Mouse (Mus musculus) Patski (cell line): ENCODE data around the gene Cdh4. TPM values are rescaled to one million over a fixed set of nuclear protein-coding genes. Genes with fewer than 3 reads are reported as not detected.

ENCODE experiments used
- ATAC-seq: fragments of 100-300 bp; one replicate; pipeline ENCODE4 v1.8.0; 2021
- CTCF ChIA-PET: fragments of 350-600 bp; sonication (Branson Sonifier 250); formaldehyde crosslinking; loops from one replicate; lab custom pipeline; 2022; ENCODE audit warnings: inconsistent platforms; lab: Charles Lee
- POLR2A ChIA-PET: fragments of 350-600 bp; sonication (Branson Sonifier 250); formaldehyde crosslinking; loops from one replicate; lab custom pipeline; 2022; ENCODE audit warnings: antibody characterized with exemption, inconsistent platforms; lab: Charles Lee
- DNase-seq: peaks from one replicate; pipeline ENCODE4 v3.0.0-alpha.2; 2011; ENCODE audit warnings: low read depth, low spot score
- H3K27me3 ChIP-seq: fragments of 371-371 bp; one replicate; pipeline ENCODE4 v1.5.1; 2021
- CTCF ChIP-seq: fragments of 100-300 bp; IDR thresholded peaks from one replicate; pipeline ENCODE4 v1.5.1; 2021
- in situ Hi-C: fragments of 300-500 bp; cut with MboI; formaldehyde crosslinking; loops from 3 replicates; pipeline ENCODE4 v1.11.1; 2018; ENCODE audit warnings: low pct_unique_long_range_greater_than_20kb, mixed read lengths
- polyA plus RNA-seq: library from polyadenylated mRNA; unstranded; gene quantifications from one replicate; pipeline ENCODE4 v1.2.3, GENCODE M21; 2021

Cdh4 gene
- polyA plus RNA-seq, 1 experiment from 2014 or later, result not detected

DNA sequence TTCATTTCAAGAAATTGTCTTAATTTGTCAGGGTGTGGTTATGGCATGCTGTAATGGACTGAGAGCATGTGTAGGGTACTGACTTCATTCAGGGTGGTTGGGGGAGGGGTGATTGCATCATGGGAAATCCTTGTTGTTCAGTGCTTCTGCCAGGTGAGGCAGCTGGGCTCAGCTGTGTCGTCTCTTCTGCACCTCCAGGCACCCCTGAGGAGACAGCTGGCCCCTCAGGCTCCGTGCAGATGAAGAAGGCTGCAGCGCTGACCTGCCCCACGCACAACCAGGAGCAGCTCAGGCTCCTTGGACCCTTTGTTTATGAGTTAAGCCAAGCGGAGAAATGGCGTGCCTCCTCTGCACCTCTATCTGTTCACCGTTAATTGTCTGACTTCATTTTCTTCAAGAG lies 77.7 kb downstream of the Cdh4 start:
- H3K27me3 ChIP-seq, result no peaks in the 10 kb centered on the region
- no peak for TF ChIP-seq CTCF
- DNase-seq, result no peak
- in situ Hi-C loops, result no loop called here
- no peak for ATAC-seq
- CTCF ChIA-PET, result no interaction called here
- POLR2A ChIA-PET, result no interaction called here

DNA sequence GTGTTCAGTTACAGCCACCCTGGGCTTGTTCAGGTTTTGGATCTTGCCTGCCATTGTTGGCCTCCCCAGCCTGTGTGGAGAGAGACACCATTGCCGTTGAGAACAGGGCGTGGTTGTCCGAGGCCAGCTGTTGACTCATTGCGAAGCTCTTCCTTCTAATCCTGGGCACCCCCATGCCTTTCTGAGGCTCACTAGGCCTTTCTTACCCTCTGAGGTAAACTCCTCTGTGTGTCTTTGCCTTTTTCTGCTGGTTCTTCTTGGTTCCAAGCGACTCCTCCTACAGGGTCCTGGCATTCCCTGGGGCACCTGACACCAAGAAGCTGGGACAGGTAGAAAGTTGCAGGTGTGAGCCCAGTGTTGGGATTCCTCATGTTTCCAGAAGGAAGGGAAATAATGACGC lies 78.7 kb downstream of the Cdh4 start:
- DNase-seq (no peak), ATAC-seq (no peak)
- no peaks in the 10 kb centered on the region for H3K27me3 ChIP-seq
- TF ChIP-seq CTCF, result no peak
- POLR2A ChIA-PET, result no interaction called here
- CTCF ChIA-PET, result no interaction called here
- in situ Hi-C loops, result no loop called here

DNA sequence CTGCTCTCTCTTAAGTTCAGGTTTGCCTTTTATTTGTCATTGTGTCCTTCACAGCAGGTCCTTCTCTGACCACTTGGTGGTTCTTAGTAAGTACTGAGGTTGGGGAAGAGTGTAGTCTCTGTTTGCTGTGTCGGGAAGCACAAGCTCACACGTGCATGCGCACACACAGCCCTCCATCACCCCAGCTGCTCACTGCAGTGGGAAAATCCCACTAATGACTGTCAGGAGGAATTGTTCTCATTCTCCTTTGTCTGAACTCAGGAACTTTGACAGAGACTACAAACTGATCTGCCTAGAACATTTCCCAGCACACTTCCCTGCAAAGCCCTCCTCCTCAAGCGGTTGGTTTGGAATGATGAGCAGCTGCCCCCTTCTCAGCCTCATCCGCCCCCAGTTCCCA lies 79.2 kb downstream of the Cdh4 start:
- DNase-seq (no peak), ATAC-seq (no peak)
- POLR2A ChIA-PET, result no interaction called here
- H3K27me3 ChIP-seq, result no peaks in the 10 kb centered on the region
- CTCF ChIA-PET, result no interaction called here
- TF ChIP-seq CTCF, result no peak
- in situ Hi-C loops, result no loop called here

DNA sequence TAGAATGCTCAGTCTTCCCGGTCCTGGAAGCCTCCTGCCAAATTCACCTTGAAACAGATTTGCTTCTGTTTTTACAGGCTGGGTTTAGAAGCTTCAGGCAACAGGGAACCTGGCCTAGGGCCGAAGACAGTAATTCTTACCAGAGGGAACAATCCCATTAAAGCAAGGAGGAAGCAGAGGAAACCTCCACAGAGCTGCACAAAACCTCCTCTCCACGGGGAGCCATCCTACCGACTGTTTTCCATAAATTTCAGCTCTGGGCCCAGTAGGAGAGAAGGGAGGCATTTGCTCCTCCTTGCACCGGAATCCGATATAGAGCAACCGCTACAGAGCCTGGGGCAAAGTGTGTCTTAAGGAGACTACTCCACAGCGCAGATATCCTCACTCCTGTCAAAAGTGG lies 79.9 kb downstream of the Cdh4 start:
- TF ChIP-seq CTCF, result no peak
- DNase-seq, result no peak
- POLR2A ChIA-PET, result no interaction called here
- no peak for ATAC-seq
- CTCF ChIA-PET, result no interaction called here
- no peaks in the 10 kb centered on the region for H3K27me3 ChIP-seq
- in situ Hi-C loops, result no loop called here

DNA sequence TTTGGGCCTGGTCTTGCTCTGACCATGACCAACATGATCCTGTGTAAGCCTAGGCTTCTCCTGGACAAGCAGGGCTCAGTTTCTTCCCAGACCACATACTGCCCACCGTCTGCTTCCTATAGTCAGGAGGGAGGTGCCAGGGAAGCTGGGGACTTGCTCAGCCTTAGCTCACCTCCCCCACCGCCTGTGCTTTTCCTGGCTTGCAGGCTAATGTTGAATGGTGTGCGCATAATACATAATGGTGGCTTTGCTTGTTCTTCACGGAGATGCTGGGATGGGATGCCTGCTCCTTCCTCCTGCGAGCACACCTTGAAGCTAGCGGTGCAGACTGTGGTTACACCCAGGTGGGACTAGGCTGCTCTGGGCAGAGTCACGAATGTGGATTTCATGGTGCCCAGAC lies 84.7 kb downstream of the Cdh4 start:
- ChIA-PET POLR2A (no interaction called here), CTCF (no interaction called here)
- no peak for TF ChIP-seq CTCF
- H3K27me3 ChIP-seq, result no peaks in the 10 kb centered on the region
- in situ Hi-C loops, result no loop called here
- no peak for ATAC-seq
- DNase-seq, result no peak

DNA sequence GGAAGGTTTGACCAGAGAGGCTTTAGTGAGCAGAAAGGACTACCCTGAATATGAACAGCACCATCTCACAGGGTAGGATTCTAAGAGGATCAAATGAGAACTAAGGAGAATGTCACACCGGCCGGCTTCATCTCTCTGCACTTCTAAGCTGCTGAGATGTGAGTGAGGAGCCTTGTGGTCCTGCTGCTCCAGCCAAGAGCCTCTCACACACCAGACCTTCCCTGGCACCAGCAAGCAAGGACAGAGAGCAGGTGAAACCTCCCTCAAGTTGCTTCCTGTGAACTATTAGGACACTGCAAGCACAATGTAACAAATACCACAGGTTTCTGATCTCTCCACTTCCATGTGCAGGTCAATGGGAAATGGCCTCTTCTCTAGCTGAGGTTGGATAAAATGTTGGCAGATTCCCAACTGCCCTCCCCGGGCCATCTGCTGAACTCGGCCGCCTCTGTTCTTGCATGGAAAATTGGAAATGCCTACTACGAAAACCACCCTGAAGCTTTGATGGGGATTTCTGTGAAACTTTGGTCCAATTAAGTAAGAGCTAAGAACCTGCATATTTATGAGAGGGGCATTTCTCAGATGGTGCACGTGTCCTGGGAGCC lies 88.3 kb downstream of the Cdh4 start:
- no peak for TF ChIP-seq CTCF
- POLR2A ChIA-PET, result no interaction called here
- DNase-seq (no peak), ATAC-seq (no peak)
- CTCF ChIA-PET, result no interaction called here
- H3K27me3 ChIP-seq, result no peaks in the 10 kb centered on the region
- in situ Hi-C loops, result no loop called here

DNA sequence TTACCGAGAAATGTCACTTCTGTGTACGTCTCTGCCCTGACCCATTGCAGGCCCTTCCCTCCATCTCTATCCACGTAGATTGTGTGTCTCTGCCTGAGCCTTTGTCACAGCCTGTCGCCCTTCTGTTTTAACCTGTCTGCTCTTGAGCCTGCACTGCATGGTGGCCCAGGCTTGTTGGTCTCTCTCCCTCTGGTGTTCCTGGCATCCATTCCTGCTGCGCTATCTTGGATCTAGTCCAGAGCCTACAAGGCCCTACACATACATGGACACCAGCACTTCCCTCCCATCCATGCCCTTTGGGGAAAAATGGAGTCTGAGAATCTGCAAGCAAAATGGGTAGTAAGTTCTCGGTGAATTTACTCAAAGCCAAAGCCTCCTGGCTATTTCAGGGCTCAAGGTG lies 91.0 kb downstream of the Cdh4 start:
- CTCF ChIA-PET, result no interaction called here
- ATAC-seq, result no peak
- no peak for DNase-seq
- H3K27me3 ChIP-seq, result no peaks in the 10 kb centered on the region
- POLR2A ChIA-PET, result no interaction called here
- in situ Hi-C loops, result no loop called here
- no peak for TF ChIP-seq CTCF

DNA sequence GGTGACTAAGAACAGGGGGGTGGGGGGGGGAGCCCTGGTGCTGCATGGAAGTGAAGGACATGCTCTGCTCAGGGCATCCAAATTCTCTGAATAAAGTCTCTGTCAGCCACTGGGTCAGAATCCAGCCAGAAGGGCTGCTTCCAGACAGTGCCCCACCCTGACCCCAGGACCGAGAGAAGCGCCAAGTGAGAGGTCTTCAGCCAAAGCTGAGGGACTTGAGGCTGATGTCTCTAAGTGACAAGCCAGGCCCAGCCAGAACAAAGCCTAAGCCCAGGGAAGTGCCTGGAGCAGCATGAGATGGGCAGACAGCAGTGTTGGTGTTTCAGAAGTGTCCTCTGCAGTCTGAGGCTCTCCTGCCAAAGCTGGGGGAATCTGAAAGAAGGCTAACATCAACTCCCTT lies 91.7 kb downstream of the Cdh4 start:
- ChIA-PET CTCF (no interaction called here), POLR2A (no interaction called here)
- ATAC-seq, result no peak
- no peak for DNase-seq
- in situ Hi-C loops, result no loop called here
- TF ChIP-seq CTCF, result no peak
- H3K27me3 ChIP-seq, result no peaks in the 10 kb centered on the region

DNA sequence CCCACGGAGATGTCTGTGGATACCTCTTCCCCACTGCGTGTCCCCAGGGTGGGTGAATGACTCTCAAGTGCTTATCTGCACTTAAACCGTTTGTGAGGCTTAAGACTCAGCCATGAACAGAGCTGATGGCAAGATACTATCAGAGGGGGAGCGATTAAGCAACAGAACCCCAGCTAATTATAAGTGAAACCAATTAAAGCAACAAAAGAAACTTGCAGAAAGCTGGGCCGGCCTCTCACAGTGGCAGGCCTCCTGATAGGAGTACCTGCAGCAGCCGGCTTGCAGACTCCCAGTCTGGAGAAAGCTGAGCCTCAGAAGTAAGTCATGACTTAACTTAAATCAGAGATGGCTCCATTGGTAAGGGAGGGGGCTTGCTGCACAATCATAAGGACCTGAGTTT lies 93.0 kb downstream of the Cdh4 start:
- H3K27me3 ChIP-seq, result no peaks in the 10 kb centered on the region

DNA sequence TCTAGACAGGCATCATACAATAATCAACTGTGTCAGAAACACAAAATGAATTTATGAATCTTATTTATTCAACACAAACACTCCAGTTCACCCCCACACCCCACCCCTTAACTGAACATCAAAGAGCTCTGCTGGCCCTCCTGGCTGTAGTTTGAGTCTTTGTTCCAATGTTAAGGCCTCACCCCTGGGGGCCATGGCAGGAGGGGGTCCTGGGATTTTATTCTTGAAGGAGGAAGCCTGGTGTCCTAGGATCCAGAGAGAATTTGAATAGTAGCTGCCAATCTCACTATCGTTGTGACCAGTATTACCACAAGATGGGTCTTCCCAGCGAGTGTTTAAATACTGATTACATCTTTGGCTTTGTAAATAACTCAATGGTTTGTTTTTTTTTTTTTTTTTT lies 94.5 kb downstream of the Cdh4 start:
- in situ Hi-C loops, result no loop called here
- no peak for TF ChIP-seq CTCF
- CTCF ChIA-PET, result no interaction called here
- POLR2A ChIA-PET, result no interaction called here
- ATAC-seq, result no peak
- no peak for DNase-seq
- no peaks in the 10 kb centered on the region for H3K27me3 ChIP-seq

More for the DNA sequence above, 93.0 kb downstream of the Cdh4 start:
- in situ Hi-C loops, result no loop called here
- ATAC-seq (no peak), DNase-seq (no peak)
- ChIA-PET POLR2A (no interaction called here), CTCF (no interaction called here)
- no peak for TF ChIP-seq CTCF

DNA sequence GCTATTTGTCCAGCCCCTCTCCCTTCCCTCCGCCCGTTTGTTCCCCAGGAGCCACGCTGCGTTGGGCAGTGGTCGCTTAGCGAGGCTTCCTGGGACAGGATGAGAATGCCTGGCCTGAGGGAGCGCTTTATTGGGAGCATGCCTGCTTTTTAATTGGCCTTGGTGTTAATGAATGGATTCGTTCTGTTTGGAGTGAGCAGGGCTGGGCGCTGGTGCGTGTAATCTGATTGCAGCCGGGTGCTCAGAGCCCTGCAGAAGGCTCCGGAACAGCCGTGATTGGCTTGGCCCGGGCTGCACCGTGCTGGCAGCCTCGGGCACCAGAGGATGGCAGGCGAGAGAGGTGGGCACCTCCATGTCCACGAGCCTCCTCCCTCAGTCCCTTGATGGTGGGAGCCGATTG lies 95.2 kb downstream of the Cdh4 start:
- ATAC-seq, result no peak
- no peak for TF ChIP-seq CTCF
- POLR2A ChIA-PET, result no interaction called here
- no peaks in the 10 kb centered on the region for H3K27me3 ChIP-seq
- no peak for DNase-seq
- in situ Hi-C loops, result no loop called here
- CTCF ChIA-PET, result no interaction called here

DNA sequence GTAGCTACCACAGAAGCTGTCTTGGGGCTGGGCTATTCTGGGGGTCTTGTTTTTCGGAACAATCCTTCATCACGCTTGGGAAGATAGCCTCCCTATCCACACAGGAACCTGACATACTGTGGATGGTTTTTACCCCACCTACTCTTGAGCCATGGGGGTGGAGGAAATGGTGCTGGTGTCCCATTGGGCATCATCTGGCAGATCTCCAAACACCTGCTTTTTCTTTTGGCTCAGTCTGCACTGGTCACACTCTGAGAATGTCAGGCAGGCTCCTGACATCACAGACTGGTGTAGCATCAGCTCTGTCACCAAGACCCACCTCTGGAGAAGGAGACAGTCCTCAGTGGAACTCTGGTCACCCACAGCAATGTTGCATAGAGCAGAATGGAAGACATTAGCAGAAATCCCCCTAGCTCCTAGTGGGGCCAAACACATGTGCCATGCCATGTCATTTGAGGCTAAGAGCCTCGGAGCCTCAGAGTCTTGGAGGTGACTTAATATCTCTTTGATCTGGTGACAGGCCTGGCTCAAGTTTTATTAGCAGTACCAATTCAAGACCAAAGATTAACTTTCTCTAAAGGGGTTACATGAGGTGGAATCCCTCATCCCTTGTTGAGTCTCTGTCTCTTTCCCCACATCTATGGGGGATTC lies 95.7 kb downstream of the Cdh4 start:
- in situ Hi-C loops, result no loop called here
- CTCF ChIA-PET, result no interaction called here
- ATAC-seq, result no peak
- H3K27me3 ChIP-seq, result no peaks in the 10 kb centered on the region
- DNase-seq, result no peak
- no peak for TF ChIP-seq CTCF
- POLR2A ChIA-PET, result no interaction called here
